Mouse (Mus musculus) megakaryocyte, embryonic 14.5 days (primary cell): Measurements from ENCODE around the gene Scn2a. TPM values are rescaled to one million over a fixed set of nuclear protein-coding genes. Genes with fewer than 3 reads are reported as not detected.

ENCODE experiments used
- H3K27me3 ChIP-seq: replicated peaks from 2 replicates; pipeline ENCODE3; 2012; ENCODE audit warnings: inconsistent platforms
- H3K36me3 ChIP-seq: replicated peaks from 2 replicates; pipeline ENCODE3; 2012; ENCODE audit warnings: low read length, inconsistent platforms, mixed read lengths
- H3K4me1 ChIP-seq: 2 replicates; pipeline ENCODE4 v1.6.1; 2012; ENCODE audit warnings: inconsistent platforms
- H3K4me3 ChIP-seq: replicated peaks from 2 replicates; pipeline ENCODE3; 2012; ENCODE audit warnings: moderate library complexity, mild to moderate bottlenecking, inconsistent platforms
- H3K9me3 ChIP-seq: 2 replicates; pipeline ENCODE4 v1.6.1; 2012; ENCODE audit warnings: inconsistent platforms
- FLI1 ChIP-seq: IDR thresholded peaks from 2 replicates; pipeline ENCODE4 v1.6.1; 2012; ENCODE audit warnings: low read length, inconsistent platforms, mixed read lengths
- GATA1 ChIP-seq: IDR thresholded peaks from 3 replicates; pipeline ENCODE4 v1.6.1; 2012; ENCODE audit warnings: mixed read lengths, low read length, inconsistent platforms, borderline replicate concordance
- polyA plus RNA-seq: library from polyadenylated mRNA; stranded (reverse); fragments of >175 nt; gene quantifications from 2 replicates; pipeline ENCODE4 v1.2.3, GENCODE M21; 2012; ENCODE audit warnings: low replicate concordance; ENCODE audit not compliant: insufficient read depth

The Scn2a gene
- not detected in 2 replicates for polyA plus RNA-seq

DNA sequence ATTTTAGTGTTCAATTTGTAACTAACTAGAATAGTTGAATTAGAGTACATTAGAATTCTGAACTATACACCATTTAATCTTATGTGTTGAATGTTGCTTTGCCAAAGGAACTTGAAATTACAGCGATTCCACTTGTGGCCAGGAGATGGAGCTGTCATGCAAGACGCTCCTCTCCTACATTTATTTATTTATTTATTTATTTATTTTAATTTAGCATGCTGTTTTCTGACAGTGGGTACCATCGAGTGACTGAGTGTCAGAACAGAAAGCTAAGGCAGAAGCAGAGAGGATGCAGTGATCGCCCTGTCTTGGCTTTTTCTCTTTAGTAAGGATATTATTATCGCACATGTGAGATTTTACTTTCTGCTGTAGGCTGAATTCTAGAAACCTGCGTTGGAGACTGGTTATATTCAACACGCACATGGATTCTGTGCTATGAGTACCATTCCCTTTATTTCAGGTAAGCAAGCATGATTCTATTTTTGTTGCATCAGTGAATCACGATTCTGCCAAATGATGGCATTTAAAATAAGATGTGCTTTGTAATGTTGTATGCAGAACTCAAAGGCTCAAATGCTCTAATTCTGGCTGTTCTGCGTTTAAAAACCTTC, at the start of gene Scn2a:
Gene Scn2a (plus strand): TSS at position 216 of the 611 bp plus-strand sequence.
- Histone ChIP-seq H3K36me3 (no peaks in the 10 kb centered on the region), H3K4me3 (no peak within 1 kb of the TSS)
- no peak for TF ChIP-seq FLI1
- no peak for TF ChIP-seq GATA1

DNA sequence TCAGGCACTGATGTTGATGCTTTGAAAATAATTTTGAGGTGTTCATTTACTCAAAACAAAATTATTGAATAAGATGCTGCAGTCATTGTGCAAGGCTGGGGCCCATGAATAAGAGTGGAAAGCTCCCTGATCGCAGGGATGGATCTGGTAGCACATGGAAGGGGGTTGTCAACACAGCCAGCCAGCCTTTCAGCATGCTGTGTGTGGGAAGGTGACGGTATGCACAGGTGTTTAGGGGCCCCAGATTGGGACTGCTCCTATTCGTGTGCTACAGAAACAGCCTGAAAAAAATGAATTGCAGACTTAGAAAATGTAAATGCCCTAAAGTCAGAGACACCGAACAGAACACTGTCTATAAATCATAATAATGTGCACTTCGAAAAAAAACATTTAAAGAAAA, 32.9 kb upstream of the Scn2a start:
- no peaks in the 10 kb centered on the region for H3K36me3 ChIP-seq
- H3K4me3 ChIP-seq = no peak overlapping the region
- TF ChIP-seq GATA1 (no peak), FLI1 (no peak)
- no peaks in the 10 kb centered on the region for H3K27me3 ChIP-seq
- H3K9me3 ChIP-seq = peaks cover 8% of the 10 kb centered on the region
- no peaks in the 10 kb centered on the region for H3K4me1 ChIP-seq

More for the DNA sequence above, at the start of gene Scn2a:
- H3K4me1 ChIP-seq = no peaks in the 10 kb centered on the region
- H3K27me3 ChIP-seq = no peaks in the 10 kb centered on the region
- peaks cover 4% of the 10 kb centered on the region; the same call in 1 of the 2 replicates for H3K9me3 ChIP-seq

- H3K9me3 ChIP-seq = peaks cover 16% of the 10 kb centered on the region
- H3K36me3 ChIP-seq = no peaks in the 10 kb centered on the region
- TF ChIP-seq FLI1 (no peak), GATA1 (no peak)
- no peak overlapping the region for H3K4me3 ChIP-seq
- no peaks in the 10 kb centered on the region for H3K4me1 ChIP-seq
- no peaks in the 10 kb centered on the region for H3K27me3 ChIP-seq
These were observed 12.8 kb upstream of the Scn2a start for GRCm38 (mm10) chr2:65607813-65608212.

GRCm38 (mm10) chr2:65611887-65612286, 8.7 kb upstream of the Scn2a start:
- H3K4me3 ChIP-seq = no peak overlapping the region
- no peaks in the 10 kb centered on the region for H3K36me3 ChIP-seq
- no peak for TF ChIP-seq GATA1
- TF ChIP-seq FLI1 = no peak
- H3K9me3 ChIP-seq = peaks cover 16% of the 10 kb centered on the region
- no peaks in the 10 kb centered on the region for H3K4me1 ChIP-seq
- no peaks in the 10 kb centered on the region for H3K27me3 ChIP-seq

GRCm38 (mm10) chr2:65619781-65620180, 790 bp upstream of the Scn2a start:
- H3K9me3 ChIP-seq = peaks cover 9% of the 10 kb centered on the region; the same call in 1 of the 2 replicates
- no peaks in the 10 kb centered on the region for H3K27me3 ChIP-seq
- TF ChIP-seq GATA1 (no peak), FLI1 (no peak)
- no peak overlapping the region for H3K4me3 ChIP-seq
- H3K36me3 ChIP-seq = no peaks in the 10 kb centered on the region
- no peaks in the 10 kb centered on the region for H3K4me1 ChIP-seq

DNA sequence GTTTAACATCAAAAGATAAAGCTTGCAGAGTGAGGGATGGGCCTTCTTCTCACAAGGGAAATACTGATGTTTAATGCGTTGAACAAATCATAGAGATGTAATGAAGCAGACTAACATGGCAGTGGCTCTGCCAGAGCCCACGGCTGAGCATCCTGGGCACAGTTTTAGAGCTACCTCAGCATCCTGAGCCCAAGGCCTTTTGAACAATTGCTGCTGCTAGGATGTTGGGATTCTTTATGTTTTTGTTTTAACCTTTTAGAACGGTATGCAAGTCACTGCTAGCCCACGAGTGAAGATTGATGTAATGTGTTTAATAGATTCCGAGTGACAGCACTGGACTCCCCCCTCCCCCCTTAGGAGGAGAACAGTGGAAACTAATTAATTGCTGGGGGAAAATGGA, 683 bp downstream of the Scn2a start:
- Histone ChIP-seq H3K36me3 (no peaks in the 10 kb centered on the region), H3K4me3 (no peak overlapping the region), H3K4me1 (no peaks in the 10 kb centered on the region), H3K9me3 (peaks cover 3% of the 10 kb centered on the region; the same call in 1 of the 2 replicates), H3K27me3 (no peaks in the 10 kb centered on the region)
- TF ChIP-seq GATA1 (no peak), FLI1 (no peak)

DNA sequence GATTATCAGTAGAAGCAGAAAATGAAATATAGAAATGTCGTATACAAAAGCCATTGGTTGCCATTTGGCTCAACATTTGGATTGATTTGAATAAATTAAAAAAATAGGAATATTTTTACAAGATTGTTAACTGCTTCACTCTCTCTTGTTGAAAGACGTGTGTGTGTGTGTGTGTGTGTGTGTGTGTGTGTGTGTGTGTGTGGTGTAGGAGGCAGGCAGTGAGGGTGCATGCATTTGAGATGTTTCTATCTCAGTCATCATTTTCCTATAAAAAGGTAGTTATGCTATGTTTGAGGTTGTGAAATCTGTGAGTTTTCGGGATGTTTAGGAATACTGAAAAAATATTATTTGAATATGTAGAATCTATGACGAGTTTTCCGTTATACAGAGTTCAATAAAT, 1.3 kb downstream of the Scn2a start:
- H3K27me3 ChIP-seq = no peaks in the 10 kb centered on the region
- no peak overlapping the region for H3K4me3 ChIP-seq
- TF ChIP-seq GATA1 (no peak), FLI1 (no peak)
- H3K36me3 ChIP-seq = no peaks in the 10 kb centered on the region
- H3K9me3 ChIP-seq = peaks cover 3% of the 10 kb centered on the region; the same call in 1 of the 2 replicates
- H3K4me1 ChIP-seq = no peaks in the 10 kb centered on the region

GRCm38 (mm10) chr2:65652636-65653035, 32.1 kb downstream of the Scn2a start:
- no peak for TF ChIP-seq GATA1
- no peak for TF ChIP-seq FLI1
- Histone ChIP-seq H3K9me3 (0 out of 2 replicates have a peak, but pooled peaks cover 5% of the 10 kb centered on the region), H3K27me3 (no peaks in the 10 kb centered on the region), H3K4me1 (no peaks in the 10 kb centered on the region), H3K4me3 (no peak overlapping the region), H3K36me3 (no peaks in the 10 kb centered on the region)

DNA sequence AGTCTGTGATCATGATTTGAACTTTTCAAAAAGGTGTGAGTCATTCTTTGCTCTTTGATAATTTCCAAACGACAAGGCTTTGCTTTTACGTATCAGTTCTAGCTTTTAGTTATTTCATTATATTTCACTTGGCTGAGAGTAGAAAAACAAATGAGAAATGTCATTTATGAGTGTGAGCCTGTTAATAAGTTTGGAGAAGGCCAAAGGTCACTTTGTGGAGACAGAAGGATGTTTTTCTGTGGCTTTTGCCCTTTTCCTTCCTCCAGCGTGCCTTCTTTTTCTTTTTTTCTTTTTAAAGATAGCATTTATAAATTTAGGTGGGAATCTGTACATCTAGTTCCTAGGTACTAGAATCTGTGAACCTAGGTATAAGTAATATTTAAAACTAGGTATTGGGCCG, 36.5 kb downstream of the Scn2a start:
- Histone ChIP-seq H3K4me3 (no peak overlapping the region), H3K9me3 (peaks cover 11% of the 10 kb centered on the region; the same call in 1 of the 2 replicates), H3K27me3 (no peaks in the 10 kb centered on the region), H3K4me1 (no peaks in the 10 kb centered on the region), H3K36me3 (no peaks in the 10 kb centered on the region)
- TF ChIP-seq GATA1 = no peak

GRCm38 (mm10) chr2:65658430-65658829, 37.9 kb downstream of the Scn2a start:
- H3K4me3 ChIP-seq = no peak overlapping the region
- H3K27me3 ChIP-seq = no peaks in the 10 kb centered on the region
- no peaks in the 10 kb centered on the region for H3K36me3 ChIP-seq
- H3K9me3 ChIP-seq = peaks cover 6% of the 10 kb centered on the region; the same call in 1 of the 2 replicates
- TF ChIP-seq FLI1 = no peak
- no peak for TF ChIP-seq GATA1
- H3K4me1 ChIP-seq = no peaks in the 10 kb centered on the region
